Mouse (Mus musculus): ENCODE results near the gene Fam196b.

The Fam196b gene

DNA sequence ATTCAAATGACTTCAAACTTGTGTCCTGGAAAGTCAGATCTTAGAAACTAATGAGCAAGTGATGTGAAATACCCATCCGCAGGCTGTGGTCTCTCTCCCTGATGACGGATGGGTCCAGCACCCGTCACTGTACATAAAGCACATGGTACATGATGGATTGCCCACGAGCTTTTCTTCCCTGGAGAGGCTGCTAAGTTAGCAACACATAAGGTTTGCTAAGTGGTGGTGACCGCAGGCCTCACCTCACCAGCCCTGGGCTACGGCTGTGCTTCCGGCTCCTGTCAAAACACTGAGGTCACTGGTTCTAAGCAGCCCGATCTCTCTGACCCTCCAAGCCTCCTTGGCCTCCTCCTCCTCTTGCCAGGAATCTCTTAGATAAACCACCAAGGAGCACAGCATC lies 91.7 kb downstream of the Fam196b start:
- DNase-seq (ENCODE audit: low spot score), result no peak

DNA sequence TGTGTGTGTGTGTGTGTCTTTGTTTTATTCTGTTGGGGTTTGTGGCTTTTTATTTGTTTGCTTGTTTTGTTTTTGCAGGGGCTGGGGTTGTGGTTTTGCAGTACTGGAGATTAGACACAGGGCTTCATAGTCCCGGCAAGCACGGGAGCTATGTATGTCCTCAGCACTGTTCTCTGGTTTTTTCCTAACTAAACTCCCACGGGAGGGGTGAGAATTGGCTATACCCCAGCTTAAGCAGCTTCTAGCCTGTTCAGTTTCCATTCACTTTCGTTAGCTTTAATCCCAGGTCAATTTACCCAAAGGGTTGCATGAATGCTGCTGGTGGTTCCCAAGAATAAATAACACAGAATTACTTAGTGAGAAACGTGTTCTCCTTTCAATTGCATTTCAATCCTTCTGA lies 92.2 kb downstream of the Fam196b start:
- DNase-seq (ENCODE audit: low spot score), result no peak

DNA sequence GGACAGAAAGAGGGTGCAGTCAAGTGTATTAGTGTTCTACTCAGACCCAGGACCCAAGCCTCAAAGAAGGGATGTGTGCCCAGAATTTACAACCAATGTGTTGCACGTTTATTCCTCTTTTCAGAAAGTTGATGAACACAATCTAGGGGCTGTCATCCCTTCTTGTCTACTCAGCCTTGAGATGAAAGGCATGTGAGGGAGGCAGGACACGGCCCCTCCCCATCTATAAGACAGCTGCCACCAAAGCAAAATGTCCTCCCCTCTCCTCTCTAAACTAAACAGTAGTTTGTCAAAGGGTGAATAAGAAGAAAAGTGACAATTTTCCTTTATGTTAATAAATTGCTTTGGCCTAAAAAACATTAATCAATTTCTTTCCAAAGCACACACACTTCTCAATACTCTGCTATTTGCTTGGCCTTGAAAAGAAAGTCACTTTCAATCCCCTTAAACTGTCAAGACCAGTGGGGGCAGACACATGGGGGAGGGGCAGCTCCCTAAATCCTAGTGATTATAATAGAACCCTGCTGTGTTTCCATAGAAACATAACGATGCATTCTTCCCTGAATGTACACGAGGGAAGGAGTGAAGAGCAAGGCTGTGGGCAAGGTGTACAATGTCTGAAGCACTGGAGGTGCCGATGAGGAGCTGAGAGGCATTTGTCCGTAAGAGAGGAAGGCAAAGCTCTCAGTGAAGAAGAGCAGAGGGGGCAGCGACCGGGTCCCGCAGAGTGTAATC lies 101.4 kb downstream of the Fam196b start:
- DNase-seq (ENCODE audit: low spot score), result no peak

DNA sequence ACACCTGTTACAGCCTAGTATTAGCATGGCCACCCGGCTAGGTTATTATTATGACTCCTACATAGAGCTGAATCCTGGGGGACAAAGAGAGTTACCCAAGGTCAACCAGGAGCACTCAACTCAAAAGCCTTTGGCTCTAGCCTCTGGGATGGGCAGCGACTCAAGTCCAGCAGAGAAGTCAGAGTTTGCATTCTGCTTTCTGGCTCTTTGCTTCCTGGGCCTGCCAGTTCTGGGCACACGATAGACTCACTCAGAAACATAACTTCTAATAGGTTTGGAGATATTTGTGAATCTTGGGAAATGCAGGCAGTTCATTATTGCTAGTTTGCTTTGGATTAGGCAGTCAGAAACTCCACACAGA lies 102.0 kb downstream of the Fam196b start:
- no peak for DNase-seq (ENCODE audit: low spot score)

DNA sequence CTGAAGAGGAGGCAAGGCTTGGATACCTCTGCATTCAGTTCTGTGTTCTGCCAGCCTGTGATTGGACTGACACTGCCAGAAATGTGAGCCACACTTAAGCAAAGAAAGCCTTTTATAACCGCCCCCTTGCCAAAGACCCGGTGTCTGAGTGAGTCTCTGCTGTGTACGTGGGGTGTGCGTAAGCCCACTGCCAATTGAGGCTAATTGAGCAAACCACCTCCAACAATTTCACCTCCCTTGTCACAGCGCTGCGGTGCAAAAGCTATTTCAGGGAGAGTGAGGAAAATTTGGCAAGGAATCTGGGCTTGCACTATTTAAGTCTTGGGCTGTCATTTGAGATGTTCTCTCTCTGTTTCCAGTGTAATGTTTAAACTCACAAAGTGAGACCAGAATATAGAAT lies 106.4 kb downstream of the Fam196b start:
- DNase-seq (ENCODE audit: low spot score), result no peak

DNA sequence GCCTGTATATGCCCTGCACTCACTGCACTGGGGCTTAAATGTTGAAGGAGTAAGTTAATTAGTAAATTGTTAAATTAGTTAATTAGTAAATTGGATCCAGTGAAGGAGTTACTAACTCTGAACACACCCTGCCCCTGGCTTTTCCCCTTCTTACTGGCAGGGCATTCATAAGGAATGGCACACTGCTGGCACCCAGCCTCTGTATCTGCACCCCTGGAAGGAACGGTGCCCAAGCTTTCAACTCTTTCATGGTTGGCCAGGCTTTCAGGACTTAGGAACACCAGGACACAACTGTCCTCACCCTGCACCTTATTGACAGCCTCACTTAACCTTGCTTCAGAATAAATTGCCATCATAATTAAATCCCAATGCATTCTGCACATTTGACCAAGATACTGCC lies 109.9 kb downstream of the Fam196b start:
- no peak for DNase-seq (ENCODE audit: low spot score)

DNA sequence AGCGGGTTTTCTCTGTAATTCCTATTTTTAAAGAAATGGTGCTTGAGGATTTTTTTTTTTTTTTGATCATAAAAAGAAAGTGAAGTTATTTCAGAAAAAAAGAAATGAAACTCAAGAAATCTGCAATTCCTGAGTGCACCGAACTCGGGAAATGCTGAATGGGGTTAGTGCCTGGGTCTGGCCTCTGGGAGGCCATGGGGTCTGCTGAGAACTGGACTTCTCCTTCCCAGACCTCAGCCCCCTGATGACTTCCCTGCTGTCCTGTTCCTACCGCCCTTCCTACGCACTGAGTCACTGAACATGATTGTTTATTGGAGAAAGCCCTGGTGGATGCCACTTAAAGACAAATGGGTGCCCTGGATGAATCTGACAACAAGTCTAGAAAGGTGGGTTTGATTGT lies 112.6 kb downstream of the Fam196b start:
- no peak for DNase-seq (ENCODE audit: low spot score)

DNA sequence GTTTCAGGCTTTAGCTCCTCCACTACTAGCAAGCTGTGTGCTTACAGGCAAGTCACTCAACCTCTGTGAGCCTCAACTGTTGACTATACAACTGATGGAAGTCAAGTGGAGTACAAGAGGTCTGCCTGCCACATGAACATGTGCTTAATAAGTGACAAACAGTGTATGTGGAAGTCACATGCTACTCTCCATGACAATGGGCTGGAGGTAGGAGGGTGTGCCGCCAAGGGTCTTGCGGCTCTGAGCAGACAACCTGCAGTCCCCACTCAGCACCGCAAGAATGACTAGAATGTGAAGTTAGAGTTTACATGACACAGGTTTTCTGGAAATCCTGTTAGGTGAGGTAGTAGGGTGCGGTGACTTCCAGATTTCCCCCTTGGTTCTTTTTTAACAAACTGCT lies 116.3 kb downstream of the Fam196b start:
- no peak for DNase-seq (ENCODE audit: low spot score)

DNA sequence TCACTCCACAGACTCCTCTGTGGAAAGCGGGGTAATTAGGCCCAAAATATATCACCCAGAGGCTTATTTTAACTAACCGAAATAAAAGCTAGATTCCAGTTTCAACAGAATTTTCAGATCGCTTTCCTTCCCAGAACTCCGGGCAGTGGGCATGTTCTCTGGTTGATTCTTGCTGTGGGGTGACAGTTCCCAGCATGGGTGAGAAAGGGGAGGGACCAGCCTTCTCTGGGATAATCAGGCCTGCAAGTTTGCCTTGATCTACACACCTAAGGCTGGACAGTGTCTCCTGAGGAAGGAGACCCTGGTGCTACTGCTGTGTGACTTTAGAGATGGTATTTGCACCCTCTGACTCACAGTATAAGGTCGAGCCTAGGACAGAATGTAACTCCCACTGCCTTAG lies 116.7 kb downstream of the Fam196b start:
- no peak for DNase-seq (ENCODE audit: low spot score)

DNA sequence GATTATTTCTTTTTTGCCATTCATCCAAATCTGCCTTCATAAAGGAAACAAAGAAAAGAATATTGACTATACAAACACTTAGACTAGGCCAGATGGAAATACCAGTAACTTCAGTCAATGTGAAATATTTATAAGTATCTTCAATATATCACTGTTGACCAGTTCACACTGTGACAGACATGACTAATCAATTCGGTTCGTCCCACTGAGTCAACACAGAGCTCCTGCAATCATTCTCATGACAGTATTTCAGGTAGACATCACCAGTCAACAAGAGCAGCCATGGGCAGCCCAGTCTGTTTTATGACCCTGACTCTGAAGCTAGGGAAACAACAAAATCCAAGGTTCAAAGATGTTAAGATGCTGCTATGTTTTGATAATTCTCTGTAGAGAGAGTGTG lies 117.4 kb downstream of the Fam196b start:
- DNase-seq (ENCODE audit: low spot score), result no peak

DNA sequence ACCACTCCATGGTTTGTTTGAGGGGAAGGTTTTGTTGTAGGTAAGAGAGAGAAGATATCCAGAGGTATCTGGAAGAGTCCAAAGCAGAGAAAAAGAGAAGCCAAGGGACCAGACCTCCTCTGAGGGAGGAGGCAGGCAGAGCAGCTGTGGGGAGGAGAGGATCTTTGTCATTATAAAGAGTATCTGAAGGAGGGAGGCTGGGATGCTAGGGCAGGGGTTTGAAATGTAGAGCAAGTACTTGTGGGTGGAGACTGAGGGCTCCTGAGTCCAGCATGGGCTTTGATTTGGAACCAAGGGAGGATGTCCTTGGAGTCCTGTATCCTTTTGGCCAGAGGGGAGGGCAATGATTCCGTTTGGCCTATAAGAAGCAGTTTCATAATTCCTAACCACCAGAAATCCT lies 122.8 kb downstream of the Fam196b start:
- no peak for DNase-seq (ENCODE audit: low spot score)

DNA sequence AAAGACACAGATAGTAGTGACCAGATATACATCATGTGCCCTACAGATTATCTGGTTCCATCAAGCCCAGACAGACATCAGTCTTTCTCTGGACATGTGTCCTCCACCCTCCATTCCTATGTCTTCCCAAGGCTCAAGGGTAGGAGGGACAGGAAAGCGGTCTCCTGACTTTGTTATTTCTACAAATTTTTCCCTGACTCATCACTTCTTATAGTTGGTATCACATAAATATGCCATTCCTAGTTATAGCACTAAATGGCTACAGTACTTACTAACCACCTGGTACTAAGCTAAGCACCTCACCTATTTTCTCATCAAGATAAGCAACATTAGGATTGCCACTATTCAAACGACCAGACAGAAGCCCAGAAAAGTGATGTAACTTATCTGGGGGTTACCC lies 123.8 kb downstream of the Fam196b start:
- no peak for DNase-seq (ENCODE audit: low spot score)

DNA sequence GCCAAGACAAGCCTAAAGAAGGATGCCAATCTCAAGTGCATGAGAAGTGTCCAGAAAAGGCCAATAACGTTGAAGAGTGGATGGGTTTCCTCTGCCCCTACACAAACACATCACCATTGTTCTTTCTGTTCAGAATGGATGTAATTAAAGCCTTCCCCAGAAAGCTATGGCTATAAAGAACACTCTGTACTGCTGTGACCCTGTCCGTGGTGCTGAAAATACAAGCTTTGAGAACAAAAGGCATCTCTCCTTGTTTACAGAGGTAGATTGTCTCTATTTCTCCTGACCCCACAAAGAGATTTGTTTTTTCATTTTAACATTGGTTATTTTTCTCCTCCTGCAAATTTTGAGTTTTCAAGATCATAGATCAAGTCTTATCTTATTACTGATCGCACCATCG lies 133.3 kb downstream of the Fam196b start:
- no peak for DNase-seq (ENCODE audit: low spot score)

DNA sequence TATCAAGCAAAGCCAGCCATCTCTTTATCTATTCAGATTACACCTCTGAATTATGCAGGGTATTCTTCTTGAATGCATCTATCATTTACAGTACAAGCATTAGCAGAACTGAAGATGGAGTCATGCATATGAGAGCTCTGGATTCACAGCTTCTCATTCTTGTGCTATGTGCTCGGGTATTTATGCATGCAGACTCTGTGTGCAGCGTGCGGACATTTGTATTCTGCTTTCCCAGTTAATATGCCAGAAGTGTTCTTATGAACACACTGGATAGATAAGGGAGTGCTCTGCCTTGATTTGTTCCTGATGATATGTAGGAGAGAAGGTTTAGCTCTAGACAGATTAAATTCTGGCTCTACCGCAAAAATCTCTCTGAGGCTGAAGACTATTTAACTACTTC lies 135.3 kb downstream of the Fam196b start:
- DNase-seq (ENCODE audit: low spot score), result no peak

DNA sequence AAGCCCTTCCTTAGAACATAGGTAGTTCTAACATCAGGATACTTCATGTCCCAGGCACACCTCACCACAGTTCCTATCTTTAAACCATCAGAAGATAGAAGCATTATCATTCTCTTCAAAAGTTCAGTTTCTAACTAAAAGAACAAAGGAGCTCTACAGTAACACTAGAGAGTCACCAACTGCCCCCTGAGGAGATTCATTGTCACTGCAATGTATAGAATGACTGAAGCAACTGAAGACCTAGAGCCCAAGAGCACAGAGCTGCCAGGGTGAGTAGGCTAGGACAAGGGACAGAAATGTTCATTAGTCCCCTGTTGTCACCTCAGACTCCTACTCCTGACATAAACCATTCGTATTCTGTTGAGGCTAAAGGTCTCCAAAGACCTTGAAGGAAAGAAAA lies 152.4 kb downstream of the Fam196b start:
- DNase-seq (ENCODE audit: low spot score), result no peak

DNA sequence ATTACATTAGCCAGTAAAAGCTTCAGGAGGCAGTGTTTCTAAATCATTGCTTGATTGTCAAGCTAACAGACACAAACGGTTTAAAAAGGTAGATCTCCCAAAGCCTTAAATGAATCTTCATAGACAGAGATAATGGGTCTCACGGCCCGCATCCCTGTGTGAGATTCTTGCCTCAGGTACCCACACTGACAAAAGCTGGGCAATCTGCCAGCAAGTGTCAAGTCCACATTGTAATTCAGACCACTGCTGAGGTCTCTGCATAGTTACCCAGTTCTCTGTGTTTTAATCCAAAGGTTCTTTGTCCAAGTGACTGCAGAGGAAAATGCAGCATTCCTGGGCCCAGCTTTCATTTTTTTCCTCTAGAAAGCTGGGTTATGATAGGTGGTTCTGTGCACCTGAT lies 153.9 kb downstream of the Fam196b start:
- peak; percentile 35 for DNase-seq (ENCODE audit: low spot score)

DNA sequence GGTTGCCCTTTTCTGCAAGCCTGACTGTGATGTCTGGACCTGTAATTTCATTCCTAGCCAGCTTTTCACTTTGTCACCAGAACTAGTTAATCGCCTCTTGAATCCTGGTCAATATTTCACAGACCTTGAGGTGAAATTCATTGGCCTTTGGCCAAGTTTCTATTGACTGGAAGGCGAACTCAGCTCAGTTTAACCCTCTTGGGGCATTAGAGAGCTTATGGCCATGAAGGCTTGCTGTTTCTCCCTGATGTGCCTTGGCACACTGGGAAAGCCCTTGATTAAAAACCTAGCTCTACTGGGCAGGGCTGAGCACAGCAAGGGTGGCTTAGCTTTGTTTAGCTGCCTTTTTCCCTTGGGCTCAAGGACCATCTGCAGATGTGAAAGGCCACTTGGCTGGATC lies 155.2 kb downstream of the Fam196b start:
- DNase-seq (ENCODE audit: low spot score), result peak; percentile 33

Data from MN1 (cell line).